In genomic region chr11:100318529-100319451, GRCm38 (mm10) we compare ENCODE assay signal across 8 mouse cellular contexts. TPM values are rescaled to one million over a fixed set of nuclear protein-coding genes. Genes with fewer than 3 reads are reported as not detected.
DNase-seq lines count a peak whose midpoint lies in the region; ATAC-seq and TF ChIP-seq lines count a peak whose summit lies in the region.

No protein-coding gene starts in this region.

- no peaks in the 10 kb centered on the region for H3K79me2 ChIP-seq in heart, adult 2 months (replicated peaks; ENCODE audit: control insufficient read depth, insufficient read depth, low read length)

- H3K9ac ChIP-seq in heart, adult 2 months (ENCODE audit: low read depth, low read length) = no peak overlapping the region
- peak overlapping the region; percentile 58 for H3K9ac ChIP-seq in ES-Bruce4 (ENCODE audit: low read depth, poor library complexity, severe bottlenecking)
- H3K9ac ChIP-seq in limb, embryonic 15.5 days = no peak overlapping the region

- ATAC-seq in limb, embryonic 15.5 days (ENCODE audit: insufficient number of reproducible peaks, low FRiP score, low TSS enrichment, low read depth) = no peak

- H3K9me3 ChIP-seq in ES-Bruce4 (replicated peaks; ENCODE audit: control insufficient read depth, insufficient read depth, low read length, poor library complexity, severe bottlenecking) = no peaks in the 10 kb centered on the region
- no peaks in the 10 kb centered on the region for H3K9me3 ChIP-seq in limb, embryonic 15.5 days

- H3K4me2 ChIP-seq in limb, embryonic 15.5 days = peak overlapping the region; percentile 62

- intact Hi-C loops in heart, adult 2 months (cut with DNase I) = no loop called here
- intact Hi-C loops in heart, postnatal 10 days (cut with DNase I) = no loop called here

- H3K4me3 ChIP-seq in heart, adult 2 months = peak overlapping the region; percentile 61
- H3K4me3 ChIP-seq in ES-Bruce4 (ENCODE audit: low read depth, low read length) = peak overlapping the region; percentile 26
- H3K4me3 ChIP-seq in embryonic fibroblast, embryonic 13.5 days (ENCODE audit: insufficient read depth, low read length) = peak overlapping the region; percentile 32; the same call in 1 of the 2 replicates
- peak overlapping the region; percentile 72 for H3K4me3 ChIP-seq in limb, embryonic 15.5 days

- no peak for TF ChIP-seq EP300 in heart, adult 2 months (IDR thresholded peaks at IDR 0.05; ENCODE audit: insufficient read depth, low read depth, low read length)
- TF ChIP-seq EP300 in ES-Bruce4 (IDR thresholded peaks at IDR 0.05; ENCODE audit: insufficient read depth, low read depth, low read length) = no peak

- WGBS in heart, adult 2 months = 86% methylated on average over 10 of the region's 10 CpGs
- 85% methylated on average over 10 of the region's 10 CpGs for WGBS in limb, embryonic 15.5 days

- H3K4me1 ChIP-seq in heart, adult 2 months (ENCODE audit: control insufficient read depth, insufficient read depth, low read length) = peaks cover 2% of the 10 kb centered on the region
- H3K4me1 ChIP-seq in ES-Bruce4 (ENCODE audit: control insufficient read depth, insufficient read depth, low read length) = peaks cover 3% of the 10 kb centered on the region
- H3K4me1 ChIP-seq in embryonic fibroblast, embryonic 13.5 days (ENCODE audit: control insufficient read depth, insufficient read depth, low read length) = no peaks in the 10 kb centered on the region
- peaks cover 7% of the 10 kb centered on the region; the same call in 1 of the 2 replicates for H3K4me1 ChIP-seq in limb, embryonic 15.5 days

- H3K27me3 ChIP-seq in heart, adult 2 months (ENCODE audit: control insufficient read depth, insufficient read depth, low read length) = no peaks in the 10 kb centered on the region
- no peaks in the 10 kb centered on the region for H3K27me3 ChIP-seq in ES-Bruce4 (ENCODE audit: control insufficient read depth, insufficient read depth, low read length, poor library complexity, severe bottlenecking)
- no peaks in the 10 kb centered on the region for H3K27me3 ChIP-seq in limb, embryonic 15.5 days

- no peak for TF ChIP-seq POLR2A in heart, adult 2 months (IDR thresholded peaks at IDR 0.05; ENCODE audit: insufficient read depth, low read depth, low read length)
- no peak for TF ChIP-seq POLR2A in ES-Bruce4 (IDR thresholded peaks at IDR 0.05; ENCODE audit: insufficient read depth, low read length)
- TF ChIP-seq POLR2A in embryonic fibroblast, embryonic 13.5 days (IDR thresholded peaks at IDR 0.05; ENCODE audit: low read depth, low read length) = no peak

- peak overlapping the region; percentile 71 for H3K27ac ChIP-seq in heart, adult 2 months
- H3K27ac ChIP-seq in ES-Bruce4 (ENCODE audit: insufficient read depth, low read length) = peak overlapping the region; percentile 79
- H3K27ac ChIP-seq in embryonic fibroblast, embryonic 13.5 days (ENCODE audit: insufficient read depth, low read length) = 0 out of 2 replicates have a peak overlapping the region, but pooled peaks have one; percentile 41
- H3K27ac ChIP-seq in limb, embryonic 15.5 days = peak overlapping the region; percentile 75; the same call in 1 of the 2 replicates

- no peak for TF ChIP-seq CTCF in heart, adult 2 months (IDR thresholded peaks at IDR 0.05)
- no peak for TF ChIP-seq CTCF in ES-Bruce4 (IDR thresholded peaks at IDR 0.05; ENCODE audit: low read depth, low read length)
- no peak for TF ChIP-seq CTCF in embryonic fibroblast, embryonic 13.5 days (IDR thresholded peaks at IDR 0.05; ENCODE audit: borderline replicate concordance, insufficient read depth, low read length)

- DNase-seq in heart, adult 2 months = no peak
- no peak for DNase-seq in heart, postnatal 10 days
- peak; percentile 32 for DNase-seq in thymus, postnatal 4 days
- DNase-seq in right cerebral cortex, postnatal 4 days = no peak
- no peak for DNase-seq in adrenal gland, adult 8-10 months

- H3K36me3 ChIP-seq in heart, adult 2 months (ENCODE audit: control insufficient read depth, insufficient read depth, low read length) = peaks cover 14% of the 10 kb centered on the region
- H3K36me3 ChIP-seq in ES-Bruce4 (ENCODE audit: control insufficient read depth, insufficient read depth, low read length, poor library complexity, severe bottlenecking) = peaks cover 22% of the 10 kb centered on the region
- H3K36me3 ChIP-seq in limb, embryonic 15.5 days = peaks cover 19% of the 10 kb centered on the region

RNA-seq across cellular contexts. Expression of gene Eif1, which starts 0.9 kb away (rescaled TPM):
- 1,000 to 10,000 TPM; 1,735 to 2,054 TPM for total RNA-seq in heart, adult 2 months (2021)
- polyA plus RNA-seq in heart, adult 2 months (2012; rRNA removed) = 195 and 341 TPM in 2 replicates
- total RNA-seq in heart, postnatal 10 days (2021) = 1,000 to 10,000 TPM; 1,270 to 1,308 TPM
- polyA plus RNA-seq in ES-Bruce4 (2011; ENCODE audit: insufficient read depth, insufficient read length, low read depth, missing spikeins) = 718 and 769 TPM in 2 replicates
- polyA plus RNA-seq in embryonic fibroblast, embryonic 13.5 days (2011; ENCODE audit: insufficient read length, low read depth, missing spikeins) = 960 and 1,192 TPM in 2 replicates
- polyA plus RNA-seq in limb, embryonic 15.5 days (2015; fragmentation: Nextera tagmentation; extraction: Ambion mirVana) = 1,535 and 1,764 TPM in 2 replicates
- 1,000 to 10,000 TPM in 3 of 4 experiments, 100 to 1,000 TPM in 1; 987 to 1,365 (median 1,077) TPM for total RNA-seq in adrenal gland, adult 8-10 months (2022)

RNA-seq across cellular contexts. Expression of gene Gast, which starts 15.4 kb away (rescaled TPM):
- not detected for total RNA-seq in heart, adult 2 months (2021)
- not detected in 2 replicates for polyA plus RNA-seq in heart, adult 2 months (2012; rRNA removed)
- not detected for total RNA-seq in heart, postnatal 10 days (2021)
- not detected in 2 replicates for polyA plus RNA-seq in ES-Bruce4 (2011; ENCODE audit: insufficient read depth, insufficient read length, low read depth, missing spikeins)
- not detected in 2 replicates for polyA plus RNA-seq in embryonic fibroblast, embryonic 13.5 days (2011; ENCODE audit: insufficient read length, low read depth, missing spikeins)
- 3.1 and 4.0 TPM in 2 replicates for polyA plus RNA-seq in limb, embryonic 15.5 days (2015; fragmentation: Nextera tagmentation; extraction: Ambion mirVana)
- total RNA-seq in adrenal gland, adult 8-10 months (2022) = not detected

RNA-seq across cellular contexts. Expression of gene Hap1, which starts 37.1 kb away (rescaled TPM):
- total RNA-seq in heart, adult 2 months (2021) = 1 to 10 TPM; 1.3 to 1.5 TPM
- polyA plus RNA-seq in heart, adult 2 months (2012; rRNA removed) = 0.97 and 1.4 TPM in 2 replicates
- total RNA-seq in heart, postnatal 10 days (2021) = 1 to 10 TPM; 1.4 TPM
- polyA plus RNA-seq in ES-Bruce4 (2011; ENCODE audit: insufficient read depth, insufficient read length, low read depth, missing spikeins) = 12.7 and 13.6 TPM in 2 replicates
- polyA plus RNA-seq in embryonic fibroblast, embryonic 13.5 days (2011; ENCODE audit: insufficient read length, low read depth, missing spikeins) = 0.17 and 0.77 TPM in 2 replicates
- 1.9 and 2.8 TPM in 2 replicates for polyA plus RNA-seq in limb, embryonic 15.5 days (2015; fragmentation: Nextera tagmentation; extraction: Ambion mirVana)
- total RNA-seq in adrenal gland, adult 8-10 months (2022) = 100 to 1,000 TPM in 2 of 4 experiments, 10 to 100 TPM in 2; 50.2 to 117 (median 83.7) TPM

RNA-seq across cellular contexts. Expression of gene Krt42, which starts 49.1 kb away (rescaled TPM):
- not detected for total RNA-seq in heart, adult 2 months (2021)
- polyA plus RNA-seq in heart, adult 2 months (2012; rRNA removed) = not detected in 2 replicates
- total RNA-seq in heart, postnatal 10 days (2021) = not detected
- polyA plus RNA-seq in ES-Bruce4 (2011; ENCODE audit: insufficient read depth, insufficient read length, low read depth, missing spikeins) = 20.6 and 21.5 TPM in 2 replicates
- not detected in 2 replicates for polyA plus RNA-seq in embryonic fibroblast, embryonic 13.5 days (2011; ENCODE audit: insufficient read length, low read depth, missing spikeins)
- 0.15 TPM in 1 of 2 replicates, not detected in the other for polyA plus RNA-seq in limb, embryonic 15.5 days (2015; fragmentation: Nextera tagmentation; extraction: Ambion mirVana)
- total RNA-seq in adrenal gland, adult 8-10 months (2022) = not detected

RNA-seq across cellular contexts. Expression of gene Krt17, which starts 58.0 kb away (rescaled TPM):
- not detected for total RNA-seq in heart, adult 2 months (2021)
- 0.61 TPM in 1 of 2 replicates, not detected in the other for polyA plus RNA-seq in heart, adult 2 months (2012; rRNA removed)
- not detected for total RNA-seq in heart, postnatal 10 days (2021)
- polyA plus RNA-seq in ES-Bruce4 (2011; ENCODE audit: insufficient read depth, insufficient read length, low read depth, missing spikeins) = 10.5 and 11.8 TPM in 2 replicates
- not detected in 2 replicates for polyA plus RNA-seq in embryonic fibroblast, embryonic 13.5 days (2011; ENCODE audit: insufficient read length, low read depth, missing spikeins)
- polyA plus RNA-seq in limb, embryonic 15.5 days (2015; fragmentation: Nextera tagmentation; extraction: Ambion mirVana) = 264 and 267 TPM in 2 replicates
- not detected for total RNA-seq in adrenal gland, adult 8-10 months (2022)
